Mouse (Mus musculus) neutrophil, adult 5-6 weeks (primary cell): ENCODE measurements around the gene Trappc1. TPM values are rescaled to one million over a fixed set of nuclear protein-coding genes. Genes with fewer than 3 reads are reported as not detected.
A peak's percentile ranks its signal among the peaks of the same experiment; 100 is the strongest.
"Not testable (repeated sequence)": the region's sequence is repeated elsewhere in the genome, so short reads cannot be mapped to it uniquely, and the experiment has no call there.

Source experiments
- ATAC-seq: fragments of 151-379, 151-347 bp; 2 replicates; pipeline ENCODE4 v1.8.0; 2017; ENCODE audit warnings: mild to moderate bottlenecking, moderate TSS enrichment; ENCODE audit not compliant: insufficient number of reproducible peaks, poor library complexity, low FRiP score, severe bottlenecking; ENCODE audit errors: extremely low read depth
- total RNA-seq: library from RNA; stranded (forward); fragments of 200-1000 nt; gene quantifications from 2 replicates; pipeline ENCODE4 v1.2.3, GENCODE M21; 2017

The Trappc1 gene
- total RNA-seq: 34.7 and 38.6 TPM in 2 replicates

DNA sequence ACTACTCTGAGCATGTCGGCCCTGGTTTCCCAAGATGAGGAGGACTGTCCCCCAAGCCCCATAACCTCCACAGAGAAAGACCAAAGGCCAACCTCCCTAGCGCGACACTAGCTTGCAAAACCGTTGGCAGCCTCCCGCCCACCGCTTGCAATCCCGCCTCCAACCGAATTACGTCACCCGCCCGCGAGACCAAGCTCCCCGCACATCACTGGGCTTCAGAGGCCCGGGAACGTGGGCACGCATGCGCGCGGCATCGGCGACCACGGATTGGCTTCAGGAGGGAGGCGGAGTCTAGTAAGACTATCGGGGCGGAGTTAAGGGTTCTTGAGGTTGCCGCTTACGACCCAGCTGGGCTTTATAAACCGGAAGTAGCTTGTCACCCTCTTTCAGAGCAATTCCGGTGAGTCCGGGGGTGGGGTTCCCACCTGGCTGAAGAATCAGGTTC is at the start of gene Trappc1, which contains the start of gene Cntrob:
TSS of gene Trappc1 (plus strand) at position 314 of the 445 bp plus-strand sequence.
TSS of gene Cntrob (minus strand) at position 109 of the 445 bp plus-strand sequence.
- peak; percentile 84 for ATAC-seq

DNA sequence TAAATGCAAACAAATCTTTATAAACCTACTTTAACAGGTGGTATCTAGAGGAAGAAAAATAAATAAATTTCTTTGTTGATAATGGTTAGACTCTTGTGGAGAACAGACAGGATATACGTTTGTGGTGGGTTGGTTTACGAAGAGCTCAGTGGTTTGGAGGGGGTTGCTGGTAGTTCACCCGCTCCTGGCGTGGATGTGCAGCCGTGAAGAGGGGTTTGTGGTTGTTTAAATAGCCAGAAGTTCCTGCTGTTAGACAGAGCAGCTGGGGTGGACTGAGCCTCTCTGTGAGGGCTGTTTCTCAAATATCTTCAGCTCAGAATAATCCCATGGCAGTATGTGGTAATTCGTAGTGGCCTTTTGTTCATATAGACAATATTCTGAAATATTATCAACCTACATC is 48.1 kb upstream of the Trappc1 start:
- no peak for ATAC-seq

DNA sequence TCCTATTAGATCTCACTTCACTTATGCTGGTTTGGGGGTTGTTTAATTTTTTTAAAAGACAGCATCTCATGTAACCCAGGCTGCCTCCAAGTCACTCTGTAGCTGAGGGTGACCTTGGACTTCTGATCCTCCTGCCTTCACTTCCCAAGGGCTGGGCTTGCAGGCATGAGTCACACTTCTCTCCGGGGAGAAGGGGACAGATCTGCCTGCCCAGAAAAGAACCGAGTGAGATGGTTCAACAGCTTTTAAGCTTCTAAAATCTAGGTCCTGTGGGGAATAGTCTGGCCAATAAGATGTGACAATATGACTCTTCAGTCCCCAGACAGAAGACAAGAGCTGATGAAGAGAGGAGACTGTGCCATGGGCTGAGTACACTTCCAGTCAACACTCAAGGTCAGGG is 47.7 kb upstream of the Trappc1 start:
- ATAC-seq: no peak

- ATAC-seq: no peak
Observed at GRCm38 (mm10) chr11:69277267-69277666, 46.5 kb upstream of the Trappc1 start.

DNA sequence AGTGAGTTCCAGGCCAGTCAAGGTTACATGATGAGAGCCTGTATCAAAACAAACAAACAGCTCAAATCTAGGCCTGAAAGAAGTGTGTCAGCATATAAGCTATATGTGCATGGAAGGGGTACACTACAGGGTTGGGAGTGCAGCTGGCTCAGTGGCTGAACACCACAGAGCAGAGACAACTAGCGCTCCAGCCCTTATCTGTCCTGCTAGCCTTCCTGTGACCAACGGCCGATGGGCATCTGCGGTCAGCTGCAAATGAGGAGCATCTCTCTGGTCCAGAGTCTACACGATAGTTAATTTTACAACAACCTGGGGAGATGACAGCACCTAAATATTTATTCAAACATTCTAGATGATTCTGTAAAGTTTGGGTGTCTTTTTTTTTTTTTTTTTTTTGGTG is 32.7 kb upstream of the Trappc1 start:
- ATAC-seq: no peak

DNA sequence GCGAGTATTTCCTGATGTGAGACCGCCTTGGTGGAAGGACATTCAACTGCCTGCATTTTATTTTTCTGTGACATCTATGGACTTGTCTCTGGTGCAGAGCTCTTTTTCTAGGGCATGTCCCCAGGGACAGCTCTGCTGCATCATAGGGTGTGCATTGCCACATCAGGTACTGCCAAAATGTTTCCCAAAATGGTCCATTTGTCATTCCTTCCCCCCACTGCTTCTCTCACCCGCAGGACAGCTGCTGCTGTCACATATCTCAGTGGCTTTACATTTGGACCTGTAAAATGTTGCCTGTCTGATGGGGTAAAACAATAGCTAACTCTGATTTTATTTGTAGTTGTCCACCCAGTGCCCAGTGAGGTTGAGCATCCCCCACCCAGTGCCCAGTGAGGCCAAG is 28.5 kb upstream of the Trappc1 start:
- no peak for ATAC-seq

DNA sequence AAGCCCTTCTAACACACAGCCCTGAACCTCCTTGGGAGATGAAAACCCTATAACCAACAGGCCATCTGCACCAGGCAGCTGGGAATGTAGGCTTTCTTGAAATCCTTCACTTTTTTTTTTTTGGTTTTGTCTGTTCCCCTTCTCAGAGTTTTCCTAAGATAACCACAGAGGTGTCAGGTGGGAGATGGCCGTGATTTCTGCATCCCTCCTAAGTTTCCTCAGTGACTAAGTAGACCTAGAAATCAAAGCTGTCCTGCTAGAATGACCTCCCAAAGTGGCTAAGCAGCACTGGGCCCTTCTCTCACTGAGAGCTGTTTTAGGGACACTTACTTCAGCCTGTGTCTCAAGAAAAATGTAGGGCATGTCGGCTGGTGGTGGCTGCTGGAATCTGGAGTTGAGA is 26.0 kb upstream of the Trappc1 start:
- ATAC-seq: no peak

DNA sequence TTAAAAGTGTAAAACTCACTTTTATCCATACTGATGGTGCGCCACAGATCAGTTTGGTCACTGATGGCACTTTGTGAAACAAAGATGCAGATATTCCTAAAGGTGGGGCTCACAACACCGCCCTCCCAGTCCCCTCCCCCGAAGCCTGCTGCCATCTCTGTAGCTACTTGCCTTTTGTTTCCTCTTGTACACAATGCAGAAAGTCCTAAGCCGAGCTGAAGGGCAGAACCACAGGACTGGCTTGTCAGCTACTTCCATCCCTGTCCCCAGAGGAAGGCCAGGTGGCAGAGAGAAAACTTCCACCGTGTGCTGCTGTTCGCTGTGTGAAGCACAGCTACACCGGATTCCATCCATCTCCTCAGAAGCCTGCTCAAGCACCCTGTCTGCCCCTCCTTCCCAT is 25.5 kb upstream of the Trappc1 start:
- ATAC-seq: no peak

GRCm38 (mm10) chr11:69302817-69303216 is 21.0 kb upstream of the Trappc1 start:
- no peak for ATAC-seq

DNA sequence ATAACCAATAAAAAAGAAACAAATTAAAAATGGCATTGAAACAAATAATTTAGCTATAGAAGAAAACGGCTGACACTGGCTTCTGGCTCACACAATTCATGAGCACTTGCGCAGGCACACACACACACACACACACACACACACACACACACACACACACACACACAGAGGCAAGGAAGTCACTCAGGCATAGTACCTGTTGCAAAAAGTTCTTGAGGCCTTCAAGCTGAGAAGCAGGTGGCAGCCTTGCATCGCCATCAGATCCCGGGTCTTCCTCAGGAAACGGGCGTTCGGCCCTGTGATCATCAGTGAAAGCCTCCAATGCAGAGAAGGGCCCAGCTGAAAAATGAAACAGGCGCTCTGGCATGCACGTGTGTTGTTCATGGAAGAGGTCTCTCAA is 18.5 kb upstream of the Trappc1 start:
- peak; percentile 70; the same call in 1 of the 2 replicates for ATAC-seq

DNA sequence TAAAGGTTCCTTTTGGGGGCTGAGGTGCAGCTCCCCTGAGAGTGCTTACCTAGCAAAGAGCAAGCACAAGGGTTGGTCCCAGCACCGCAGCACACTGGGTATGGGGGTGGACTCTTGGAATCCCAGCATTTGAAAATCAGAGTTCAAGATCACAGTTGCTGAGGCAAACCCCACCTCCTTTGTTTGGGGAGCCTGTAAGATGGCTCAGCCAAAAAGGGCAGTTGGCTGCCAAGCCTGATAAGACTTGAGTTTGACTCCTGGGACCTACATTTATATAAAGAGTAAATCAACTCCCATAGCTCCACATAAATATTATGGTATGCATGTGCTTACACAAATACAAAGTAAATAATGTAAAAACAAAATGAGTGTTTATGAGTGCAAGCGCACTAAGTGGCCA is 17.7 kb upstream of the Trappc1 start:
- ATAC-seq: no peak

GRCm38 (mm10) chr11:69311266-69311665 is 12.5 kb upstream of the Trappc1 start:
- ATAC-seq: no peak

DNA sequence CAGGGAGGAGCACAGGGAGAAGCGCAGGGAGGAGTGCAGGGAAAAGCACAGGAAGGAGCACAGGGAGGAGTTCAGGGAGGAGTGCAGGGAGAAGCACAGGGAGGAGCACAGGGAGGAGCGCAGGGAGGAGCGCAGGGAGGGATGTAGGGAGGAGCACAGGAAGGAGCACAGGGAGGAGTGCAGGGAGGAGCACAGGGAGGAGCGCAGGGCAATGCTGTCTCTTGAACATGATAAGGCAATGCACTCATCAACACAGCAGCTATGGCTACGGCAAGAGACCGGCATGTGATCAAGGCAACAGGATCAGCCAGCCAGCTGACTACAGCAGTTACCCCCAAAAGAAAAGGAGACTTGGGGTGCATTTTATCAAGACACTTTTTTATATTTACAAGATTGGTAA is 7.4 kb upstream of the Trappc1 start:
- ATAC-seq: no peak

- not testable (repeated sequence) for ATAC-seq
Observed at GRCm38 (mm10) chr11:69318000-69318399, 5.8 kb upstream of the Trappc1 start.

DNA sequence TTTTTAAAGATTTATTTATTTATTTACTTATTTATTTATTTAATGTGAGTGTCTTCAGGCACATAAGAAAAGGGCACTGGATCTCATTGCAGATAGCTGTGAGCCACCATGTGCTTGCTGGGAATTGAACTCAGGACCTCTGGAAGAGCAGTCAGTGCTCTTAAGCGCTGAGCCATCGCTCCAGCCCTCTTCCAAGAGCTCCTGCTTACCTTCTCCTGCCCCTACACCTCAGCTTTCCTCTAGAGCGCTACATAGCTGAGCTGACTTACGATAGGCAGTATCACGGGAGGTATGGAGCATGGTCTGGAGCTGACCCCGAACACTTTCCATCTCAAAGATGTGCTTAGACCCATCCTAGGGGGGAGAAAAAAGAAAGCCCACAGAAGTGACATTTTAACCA is 2.2 kb upstream of the Trappc1 start:
- no peak for ATAC-seq

- no peak for ATAC-seq
Observed at GRCm38 (mm10) chr11:69322010-69322409, 1.8 kb upstream of the Trappc1 start.

DNA sequence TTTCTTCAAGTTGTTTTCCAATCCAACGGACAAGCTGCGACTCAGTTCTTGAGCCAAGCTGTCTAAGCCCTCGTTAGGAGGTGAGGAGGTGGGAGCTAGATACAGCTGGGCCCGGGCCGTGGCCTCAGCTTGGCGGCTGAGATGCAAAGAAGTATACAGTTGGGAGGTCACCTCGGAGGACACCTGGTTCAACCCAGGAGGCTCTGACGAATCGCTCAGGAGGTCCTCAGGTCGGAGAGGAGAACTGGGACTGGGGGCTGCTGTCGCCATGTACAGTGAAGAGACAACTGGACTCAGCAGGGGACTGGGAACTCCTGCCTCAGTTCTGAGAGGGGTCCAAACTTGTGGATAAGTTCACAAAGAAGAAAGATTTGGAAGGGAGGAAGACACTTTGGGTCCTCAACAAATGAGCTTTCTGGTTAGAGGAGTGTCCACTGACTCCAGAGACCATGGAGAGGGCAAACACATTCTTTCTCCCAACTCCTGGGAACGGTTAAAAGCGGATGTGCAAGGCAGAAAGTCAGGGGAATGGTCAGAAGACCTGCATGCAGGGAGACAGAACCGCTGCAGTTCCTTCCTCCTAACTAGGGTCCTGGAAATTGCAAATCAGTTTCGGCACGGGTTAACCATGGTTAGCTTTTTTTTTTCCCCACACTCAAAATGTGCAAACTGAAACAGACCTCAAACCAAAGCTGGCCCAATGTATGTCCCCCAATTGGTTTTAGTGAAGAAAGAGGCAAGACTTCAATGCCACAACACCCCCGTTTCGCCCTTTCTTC is 898 bp upstream of the Trappc1 start:
- ATAC-seq: no peak

DNA sequence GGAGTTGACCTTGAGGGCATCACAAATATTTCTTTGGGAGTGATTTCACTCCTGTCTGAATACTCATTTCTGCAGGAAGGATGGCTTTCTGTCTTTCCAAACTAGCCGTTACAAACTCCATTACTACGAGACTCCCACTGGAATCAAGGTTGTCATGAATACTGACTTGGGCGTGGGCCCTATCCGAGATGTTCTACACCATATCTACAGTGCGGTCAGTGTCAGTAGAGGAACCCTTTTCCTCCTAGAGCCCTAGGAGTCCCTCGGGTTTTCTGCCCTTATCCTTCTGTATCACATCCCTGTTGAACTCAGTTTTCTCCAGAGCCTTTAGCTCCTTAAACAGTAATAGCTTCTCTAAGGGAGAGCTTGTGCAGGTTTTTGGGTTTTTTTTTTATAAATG is 969 bp downstream of the Trappc1 start:
- no peak for ATAC-seq

- ATAC-seq: peak; percentile 70
Observed at GRCm38 (mm10) chr11:69325628-69326407, 2.0 kb downstream of the Trappc1 start, which contains the start of gene Kcnab3. Gene Kcnab3 (plus strand): TSS chr11:69326258.
